Mouse (Mus musculus) layer of hippocampus, adult 9-11 months (tissue): Measurements from ENCODE around the gene Herc3.
A peak's percentile ranks its signal among the peaks of the same experiment; 100 is the strongest.

ENCODE experiments used
- DNase-seq: peaks from one replicate; pipeline ENCODE4 v3.0.0; 2022

The Herc3 gene

GRCm38 (mm10) chr6:58922511-58922910 lies 91.2 kb downstream of the Herc3 start:
- no peak for DNase-seq

GRCm38 (mm10) chr6:58927881-58928280 lies 96.6 kb downstream of the Herc3 start:
- no peak for DNase-seq

GRCm38 (mm10) chr6:58929911-58930431 lies 98.7 kb downstream of the Herc3 start:
- DNase-seq = no peak

GRCm38 (mm10) chr6:58931149-58931548 lies 99.9 kb downstream of the Herc3 start:
- DNase-seq = no peak

- no peak for DNase-seq
Measured at GRCm38 (mm10) chr6:58932515-58933188, 101.4 kb downstream of the Herc3 start.

- peak; percentile 94 for DNase-seq
Measured at GRCm38 (mm10) chr6:58933189-58933913, 102.1 kb downstream of the Herc3 start.

GRCm38 (mm10) chr6:58934144-58934543 lies 102.9 kb downstream of the Herc3 start:
- no peak for DNase-seq

GRCm38 (mm10) chr6:58937726-58938125 lies 106.5 kb downstream of the Herc3 start:
- DNase-seq = no peak

- no peak for DNase-seq
Measured at GRCm38 (mm10) chr6:58942276-58942675, 111.0 kb downstream of the Herc3 start.

GRCm38 (mm10) chr6:58943958-58944357 lies 112.7 kb downstream of the Herc3 start:
- no peak for DNase-seq

- no peak for DNase-seq
Measured at GRCm38 (mm10) chr6:58946246-58946645, 115.0 kb downstream of the Herc3 start.

GRCm38 (mm10) chr6:58946840-58947239 lies 115.6 kb downstream of the Herc3 start:
- peak; percentile 50 for DNase-seq

GRCm38 (mm10) chr6:58950410-58950809 lies 119.1 kb downstream of the Herc3 start:
- DNase-seq = no peak

- no peak for DNase-seq
Measured at GRCm38 (mm10) chr6:58951128-58951992, 120.1 kb downstream of the Herc3 start.

- DNase-seq = no peak
Measured at GRCm38 (mm10) chr6:58960523-58960922, 129.3 kb downstream of the Herc3 start.

GRCm38 (mm10) chr6:58962691-58963090 lies 131.4 kb downstream of the Herc3 start:
- no peak for DNase-seq

- no peak for DNase-seq
Measured at GRCm38 (mm10) chr6:58964091-58964490, 132.8 kb downstream of the Herc3 start.

GRCm38 (mm10) chr6:58964565-58964964 lies 133.3 kb downstream of the Herc3 start:
- no peak for DNase-seq

- DNase-seq = peak; percentile 20
Measured at GRCm38 (mm10) chr6:58965071-58965831, 134.0 kb downstream of the Herc3 start.

GRCm38 (mm10) chr6:58968272-58968671 lies 137.0 kb downstream of the Herc3 start:
- DNase-seq = no peak
